Mouse (Mus musculus): ENCODE data around the gene Ccdc12. TPM values are rescaled to one million over a fixed set of nuclear protein-coding genes. Genes with fewer than 3 reads are reported as not detected.

The Ccdc12 gene
- total RNA-seq, 2 experiments from 2014 or later: 56.1 to 60.8 TPM

GRCm38 (mm10) chr9:110689261-110689779, 33.0 kb downstream of the Ccdc12 start:
- intact Hi-C loops (cut with DNase I): loop anchor here (5.0 kb wide), 1 partner anchor 37 kb away; the partner anchor contains the start of gene Nbeal2
- no peak for DNase-seq (ENCODE audit: low spot score in 2 of 2)

GRCm38 (mm10) chr9:110695165-110695755, 39.0 kb downstream of the Ccdc12 start:
- intact Hi-C loops (cut with DNase I): no loop called here
- DNase-seq (ENCODE audit: low spot score in 2 of 2): no peak

- DNase-seq (ENCODE audit: low spot score in 2 of 2): no peak
- intact Hi-C loops (cut with DNase I): no loop called here
Measured at GRCm38 (mm10) chr9:110696427-110696826, 40.1 kb downstream of the Ccdc12 start.

- DNase-seq (ENCODE audit: low spot score in 2 of 2): no peak
- intact Hi-C loops (cut with DNase I): no loop called here
Measured at GRCm38 (mm10) chr9:110697465-110697864, 41.2 kb downstream of the Ccdc12 start.

- intact Hi-C loops (cut with DNase I): no loop called here
- DNase-seq (ENCODE audit: low spot score in 2 of 2): no peak
Measured at GRCm38 (mm10) chr9:110699574-110699973, 43.3 kb downstream of the Ccdc12 start.

GRCm38 (mm10) chr9:110701114-110702032, 45.1 kb downstream of the Ccdc12 start:
- DNase-seq (ENCODE audit: low spot score in 2 of 2): no peak
- intact Hi-C loops (cut with DNase I): no loop called here

- DNase-seq (ENCODE audit: low spot score in 2 of 2): no peak
- intact Hi-C loops (cut with DNase I): no loop called here
Measured at GRCm38 (mm10) chr9:110702848-110703247, 46.5 kb downstream of the Ccdc12 start.

GRCm38 (mm10) chr9:110703951-110704350, 47.6 kb downstream of the Ccdc12 start:
- intact Hi-C loops (cut with DNase I): no loop called here
- no peak for DNase-seq (ENCODE audit: low spot score in 2 of 2)

GRCm38 (mm10) chr9:110706784-110707183, 50.5 kb downstream of the Ccdc12 start:
- DNase-seq (ENCODE audit: low spot score in 2 of 2): no peak
- intact Hi-C loops (cut with DNase I): no loop called here

GRCm38 (mm10) chr9:110709640-110710258, 53.4 kb downstream of the Ccdc12 start:
- DNase-seq (ENCODE audit: low spot score in 2 of 2): peak; percentile 75 to 77
- intact Hi-C loops (cut with DNase I): loop anchor here (1.0 to 10.0 kb wide), 2 partner anchors 74 to 295 kb away; partner anchors contain the start of gene Ngp

- intact Hi-C loops (cut with DNase I): loop anchor here (10.0 kb wide), 1 partner anchor 297 kb away; the partner anchor contains the start of gene Ngp
- no peak for DNase-seq (ENCODE audit: low spot score in 2 of 2)
Measured at GRCm38 (mm10) chr9:110711532-110711931, 55.2 kb downstream of the Ccdc12 start.

- intact Hi-C loops (cut with DNase I): loop anchor here (10.0 kb wide), 1 partner anchor 297 kb away; the partner anchor contains the start of gene Ngp
- DNase-seq (ENCODE audit: low spot score in 2 of 2): no peak
Measured at GRCm38 (mm10) chr9:110711996-110712395, 55.7 kb downstream of the Ccdc12 start.

GRCm38 (mm10) chr9:110712545-110712944, 56.2 kb downstream of the Ccdc12 start:
- intact Hi-C loops (cut with DNase I): loop anchor here (10.0 kb wide), 1 partner anchor 298 kb away; the partner anchor contains the start of gene Ngp
- no peak for DNase-seq (ENCODE audit: low spot score in 2 of 2)

- intact Hi-C loops (cut with DNase I): loop anchor here (10.0 kb wide), 1 partner anchor 299 kb away; the partner anchor contains the start of gene Ngp
- DNase-seq (ENCODE audit: low spot score in 2 of 2): no peak
Measured at GRCm38 (mm10) chr9:110713389-110713788, 57.1 kb downstream of the Ccdc12 start.

GRCm38 (mm10) chr9:110715426-110715825, 59.1 kb downstream of the Ccdc12 start:
- intact Hi-C loops (cut with DNase I): loop anchor here (5.0 to 10.0 kb wide), 2 partner anchors 237 to 301 kb away; partner anchors contain the start of genes Lrrc2 and Ngp

GRCm38 (mm10) chr9:110716775-110717174, 60.5 kb downstream of the Ccdc12 start:
- DNase-seq (ENCODE audit: low spot score in 2 of 2): peak; percentile 54 to 67

More at GRCm38 (mm10) chr9:110715426-110715825, 59.1 kb downstream of the Ccdc12 start:
- no peak for DNase-seq (ENCODE audit: low spot score in 2 of 2)

GRCm38 (mm10) chr9:110718071-110718470, 61.8 kb downstream of the Ccdc12 start:
- DNase-seq (ENCODE audit: low spot score in 2 of 2): no peak
- intact Hi-C loops (cut with DNase I): loop anchor here (5.0 to 10.0 kb wide), 2 partner anchors 234 to 303 kb away; partner anchors contain the start of genes Lrrc2 and Ngp

More at GRCm38 (mm10) chr9:110716775-110717174, 60.5 kb downstream of the Ccdc12 start:
- intact Hi-C loops (cut with DNase I): loop anchor here (1.0 to 10.0 kb wide), 5 partner anchors 43 to 302 kb away; partner anchors contain the start of genes Lrrc2 and Ngp

- no peak for DNase-seq (ENCODE audit: low spot score in 2 of 2)
- intact Hi-C loops (cut with DNase I): loop anchor here (5.0 to 10.0 kb wide), 2 partner anchors 233 to 304 kb away; partner anchors contain the start of genes Lrrc2 and Ngp
Measured at GRCm38 (mm10) chr9:110718810-110719209, 62.5 kb downstream of the Ccdc12 start.

- intact Hi-C loops (cut with DNase I): loop anchor here (5.0 to 10.0 kb wide), 2 partner anchors 232 to 305 kb away; partner anchors contain the start of genes Lrrc2 and Ngp
Measured at GRCm38 (mm10) chr9:110719977-110720376, 63.7 kb downstream of the Ccdc12 start.

More at GRCm38 (mm10) chr9:110719977-110720376, 63.7 kb downstream of the Ccdc12 start:
- DNase-seq (ENCODE audit: low spot score in 2 of 2): no peak
